Mouse (Mus musculus) liver, embryonic 11.5 days (tissue): ENCODE measurements around the gene Rbpjl. TPM values are rescaled to one million over a fixed set of nuclear protein-coding genes. Genes with fewer than 3 reads are reported as not detected.

Source experiments
- ATAC-seq: fragments of 200-750 bp; cut with Nextera tagmentation; replicated peaks from 2 replicates; pipeline ENCODE4 v1.8.0; 2017; ENCODE audit warnings: moderate number of reproducible peaks, mild to moderate bottlenecking, moderate TSS enrichment, moderate library complexity; ENCODE audit not compliant: low FRiP score
- DNase-seq: peaks from one replicate; pipeline ENCODE4 v3.0.0-alpha.2; 2017; ENCODE audit warnings: low spot score
- H3K27ac ChIP-seq: fragments of 300-500 bp; sonication (generic); 2 replicates; pipeline ENCODE4 v1.5.1; 2014; ENCODE audit warnings: mild to moderate bottlenecking, low read depth, low read length, control low read depth
- H3K27me3 ChIP-seq: fragments of 300-500 bp; sonication (generic); replicated peaks from 2 replicates; pipeline ENCODE4 v1.6.1; 2014; ENCODE audit warnings: low read length, mixed read lengths; ENCODE audit not compliant: control insufficient read depth, insufficient read depth
- H3K36me3 ChIP-seq: fragments of 300-500 bp; sonication (generic); 2 replicates; pipeline ENCODE4 v1.6.1; 2014; ENCODE audit warnings: mild to moderate bottlenecking, low read length, moderate library complexity, mixed read lengths; ENCODE audit not compliant: control insufficient read depth, insufficient read depth
- H3K4me1 ChIP-seq: fragments of 300-500 bp; sonication (generic); replicated peaks from 2 replicates; pipeline ENCODE4 v1.6.1; 2014; ENCODE audit warnings: low read length, mixed read lengths; ENCODE audit not compliant: control insufficient read depth, insufficient read depth
- H3K4me2 ChIP-seq: fragments of 300-500 bp; sonication (generic); 2 replicates; pipeline ENCODE4 v1.6.1; 2014; ENCODE audit warnings: mild to moderate bottlenecking, control low read depth, moderate library complexity
- H3K4me3 ChIP-seq: fragments of 300-500 bp; sonication (generic); 2 replicates; pipeline ENCODE4 v1.5.1; 2014; ENCODE audit warnings: low read depth, low read length, control low read depth
- H3K9ac ChIP-seq: fragments of 300-500 bp; sonication (generic); 2 replicates; pipeline ENCODE4 v1.6.1; 2014; ENCODE audit warnings: low read depth, low read length, control low read depth
- H3K9me3 ChIP-seq: fragments of 300-500 bp; sonication (generic); 2 replicates; pipeline ENCODE4 v1.6.1; 2016; ENCODE audit warnings: low read length, inconsistent platforms, mixed read lengths; ENCODE audit not compliant: control insufficient read depth
- WGBS: fragments of 180-500 bp; shearing (Covaris S2); extraction: QIAGEN DNeasy Blood & Tissue Kit; methylation state at CpG from one replicate; pipeline ENCODE4 v1.1.7; 2014; 5-methylcytosine and 5-hydroxymethylcytosine counted together
- polyA plus RNA-seq: library from polyadenylated mRNA; unstranded; fragments of >200 nt; fragmentation: Nextera tagmentation; extraction: Ambion mirVana; gene quantifications from 2 replicates; pipeline ENCODE4 v1.2.1, GENCODE M21; 2014

Gene Rbpjl
- polyA plus RNA-seq, 1 experiment from 2014 or later: 0.12 TPM

GRCm38 (mm10) chr2:164368620-164369105 is 34.3 kb upstream of the Rbpjl start:
- no peak overlapping the region for H3K9ac ChIP-seq
- H3K36me3 ChIP-seq: no peaks in the 10 kb centered on the region
- WGBS: 71% methylated on average over 6 of the region's 6 CpGs
- no peak overlapping the region for H3K4me2 ChIP-seq
- no peaks in the 10 kb centered on the region for H3K27me3 ChIP-seq
- no peaks in the 10 kb centered on the region for H3K4me1 ChIP-seq
- no peak for DNase-seq
- H3K9me3 ChIP-seq: no peaks in the 10 kb centered on the region
- ATAC-seq: no peak
- no peak overlapping the region for H3K4me3 ChIP-seq
- H3K27ac ChIP-seq: no peak overlapping the region

GRCm38 (mm10) chr2:164371371-164371770 is 31.6 kb upstream of the Rbpjl start:
- WGBS: 84% methylated on average over 3 of the region's 3 CpGs
- ATAC-seq (no peak), DNase-seq (no peak)
- Histone ChIP-seq H3K9me3 (no peaks in the 10 kb centered on the region), H3K36me3 (no peaks in the 10 kb centered on the region), H3K4me2 (no peak overlapping the region), H3K4me1 (no peaks in the 10 kb centered on the region), H3K4me3 (no peak overlapping the region), H3K9ac (no peak overlapping the region), H3K27me3 (no peaks in the 10 kb centered on the region), H3K27ac (no peak overlapping the region)

- no peak overlapping the region for H3K4me2 ChIP-seq
- 17% methylated on average over 3 of the region's 3 CpGs for WGBS
- H3K9me3 ChIP-seq: no peaks in the 10 kb centered on the region
- no peak overlapping the region for H3K4me3 ChIP-seq
- no peaks in the 10 kb centered on the region for H3K27me3 ChIP-seq
- no peaks in the 10 kb centered on the region for H3K4me1 ChIP-seq
- H3K36me3 ChIP-seq: no peaks in the 10 kb centered on the region
- no peak for ATAC-seq
- DNase-seq: no peak
- H3K9ac ChIP-seq: no peak overlapping the region
- H3K27ac ChIP-seq: no peak overlapping the region
These were observed 30.4 kb upstream of the Rbpjl start for GRCm38 (mm10) chr2:164372408-164373053.

- no peak for ATAC-seq
- Histone ChIP-seq H3K9me3 (no peaks in the 10 kb centered on the region), H3K27me3 (no peaks in the 10 kb centered on the region), H3K4me2 (no peak overlapping the region), H3K9ac (no peak overlapping the region), H3K4me3 (no peak overlapping the region), H3K4me1 (no peaks in the 10 kb centered on the region), H3K36me3 (no peaks in the 10 kb centered on the region), H3K27ac (no peak overlapping the region)
- 47% methylated on average over 4 of the region's 4 CpGs for WGBS
- DNase-seq: no peak
These were observed 29.8 kb upstream of the Rbpjl start for GRCm38 (mm10) chr2:164373187-164373586.

GRCm38 (mm10) chr2:164377478-164378426 is 25.2 kb upstream of the Rbpjl start:
- H3K9me3 ChIP-seq: no peaks in the 10 kb centered on the region
- no peak overlapping the region for H3K4me2 ChIP-seq
- no peaks in the 10 kb centered on the region for H3K27me3 ChIP-seq
- no peak overlapping the region for H3K4me3 ChIP-seq
- WGBS: 79% methylated on average over 15 of the region's 15 CpGs
- H3K9ac ChIP-seq: no peak overlapping the region
- H3K36me3 ChIP-seq: no peaks in the 10 kb centered on the region
- no peak for DNase-seq
- no peak overlapping the region for H3K27ac ChIP-seq
- no peaks in the 10 kb centered on the region for H3K4me1 ChIP-seq
- no peak for ATAC-seq

- no peaks in the 10 kb centered on the region for H3K27me3 ChIP-seq
These were observed 21.2 kb upstream of the Rbpjl start for GRCm38 (mm10) chr2:164381726-164382125.

GRCm38 (mm10) chr2:164382971-164383370 is 20.0 kb upstream of the Rbpjl start:
- Histone ChIP-seq H3K4me3 (no peak overlapping the region), H3K9ac (no peak overlapping the region), H3K4me2 (no peak overlapping the region), H3K9me3 (no peaks in the 10 kb centered on the region), H3K27me3 (peaks cover 10% of the 10 kb centered on the region; the same call in 1 of the 2 replicates), H3K36me3 (no peaks in the 10 kb centered on the region), H3K27ac (no peak overlapping the region), H3K4me1 (no peaks in the 10 kb centered on the region; the same call in 1 of the 2 replicates)
- 60% methylated on average over 3 of the region's 3 CpGs for WGBS
- ATAC-seq: no peak
- no peak for DNase-seq

More at GRCm38 (mm10) chr2:164381726-164382125, 21.2 kb upstream of the Rbpjl start:
- Histone ChIP-seq H3K9me3 (no peaks in the 10 kb centered on the region), H3K9ac (no peak overlapping the region), H3K27ac (no peak overlapping the region), H3K4me2 (no peak overlapping the region), H3K4me3 (no peak overlapping the region), H3K4me1 (no peaks in the 10 kb centered on the region; the same call in 1 of the 2 replicates), H3K36me3 (no peaks in the 10 kb centered on the region)
- DNase-seq: no peak
- ATAC-seq: no peak
- WGBS: 74% methylated on average over 8 of the region's 8 CpGs

- H3K4me3 ChIP-seq: no peak overlapping the region
- no peaks in the 10 kb centered on the region for H3K36me3 ChIP-seq
- no peak overlapping the region for H3K27ac ChIP-seq
- peaks cover 18% of the 10 kb centered on the region for H3K27me3 ChIP-seq
- H3K9me3 ChIP-seq: no peaks in the 10 kb centered on the region
- no peak for ATAC-seq
- DNase-seq: no peak
- 55% methylated on average over 11 of the region's 11 CpGs for WGBS
- no peaks in the 10 kb centered on the region; the same call in 1 of the 2 replicates for H3K4me1 ChIP-seq
- H3K4me2 ChIP-seq: no peak overlapping the region
- H3K9ac ChIP-seq: no peak overlapping the region
These were observed 19.1 kb upstream of the Rbpjl start for GRCm38 (mm10) chr2:164383656-164384399.
